Mouse (Mus musculus): ENCODE measurements around the gene Aox1.

DNA sequence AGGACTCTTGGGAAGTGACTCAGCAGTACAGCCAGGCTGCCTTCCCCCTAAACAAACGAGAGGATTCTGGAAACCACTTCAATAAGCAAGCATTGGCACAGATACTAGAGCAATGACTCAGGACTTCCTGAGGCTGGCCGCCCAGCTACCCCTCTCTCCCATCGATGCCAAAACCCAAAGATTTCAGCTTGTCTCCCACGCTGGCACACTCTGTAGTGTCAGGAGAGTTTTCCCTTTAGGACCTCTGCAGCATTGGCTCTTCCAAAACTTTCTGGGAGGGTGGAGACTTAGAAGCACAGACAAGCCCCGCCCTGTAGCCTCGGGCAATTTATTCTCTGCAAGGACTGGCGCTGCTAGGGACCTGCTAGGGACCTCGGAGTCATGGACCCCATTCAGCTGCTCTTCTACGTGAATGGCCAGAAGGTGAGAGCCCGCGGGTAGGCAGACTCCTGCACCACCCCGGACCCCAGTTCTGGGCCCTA, at the start of gene Aox1:
- no peak for TF ChIP-seq CTCF (IDR thresholded peaks at IDR 0.05; ENCODE audit: control insufficient read depth, insufficient read depth, insufficient replicate concordance, low read depth, low read length)
- peak; percentile 38; the same call in 1 of the 2 replicates for TF ChIP-seq POLR2A (IDR thresholded peaks at IDR 0.05; ENCODE audit: control insufficient read depth, low read depth, low read length)
